Mouse (Mus musculus) frontal cortex, adult (tissue): ENCODE results near the gene Dcdc2c.
A peak's percentile ranks its signal among the peaks of the same experiment; 100 is the strongest.

Experiments used
- ATAC-seq: cut with Nextera tagmentation; 2 replicates; pipeline ENCODE4 v1.9.2; 2017; ENCODE audit warnings: mild to moderate bottlenecking, moderate library complexity, mixed read lengths; ENCODE audit not compliant: low TSS enrichment

Gene Dcdc2c

GRCm38 (mm10) chr12:28552299-28552698 is at the start of gene Dcdc2c:
TSS of gene Dcdc2c (minus strand) at chr12:28552399.
- no peak for ATAC-seq

DNA sequence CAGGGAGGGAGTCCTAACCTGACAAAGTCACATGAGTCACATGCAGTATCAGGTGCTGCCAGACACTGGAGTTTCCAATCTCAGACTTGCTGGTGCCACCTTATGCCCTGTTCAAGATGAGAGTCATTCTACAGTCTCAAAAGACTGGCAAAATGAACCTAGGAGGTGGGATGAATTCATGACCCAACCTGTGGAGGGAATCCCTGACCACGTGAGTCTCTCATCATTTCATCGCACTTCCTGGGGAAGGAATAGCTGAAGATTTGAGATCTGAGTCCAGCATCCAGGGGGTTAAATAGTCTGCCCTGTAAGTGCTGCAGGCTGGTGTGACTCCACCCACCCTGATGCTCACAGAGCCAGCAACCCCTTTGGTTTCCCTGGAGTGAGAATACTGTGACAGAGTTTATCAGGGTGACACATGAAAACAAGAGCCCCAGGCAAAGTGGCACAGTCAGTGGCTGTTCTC is 46.4 kb upstream of the Dcdc2c start:
- no peak for ATAC-seq

GRCm38 (mm10) chr12:28598110-28598509 is 45.9 kb upstream of the Dcdc2c start:
- ATAC-seq: no peak

DNA sequence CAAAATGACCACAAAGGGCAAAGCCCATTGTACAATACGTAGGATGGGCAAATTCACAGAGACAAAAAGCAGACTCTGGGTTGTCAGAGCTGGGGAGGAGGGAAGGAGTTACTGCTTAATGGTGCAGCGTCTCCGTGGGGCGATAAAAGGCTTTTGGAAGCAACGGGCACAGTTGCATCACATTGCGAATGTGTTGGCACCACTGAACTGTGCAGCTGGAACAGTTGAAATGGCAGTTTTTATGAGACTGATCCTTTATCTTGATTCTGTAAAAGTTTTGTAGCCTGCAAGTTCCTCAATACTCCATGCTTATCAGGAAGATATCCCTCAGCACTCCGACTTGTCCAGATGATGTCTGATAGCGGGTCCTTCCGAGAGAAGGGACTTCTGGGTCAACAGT is 45.5 kb upstream of the Dcdc2c start:
- no peak for ATAC-seq

DNA sequence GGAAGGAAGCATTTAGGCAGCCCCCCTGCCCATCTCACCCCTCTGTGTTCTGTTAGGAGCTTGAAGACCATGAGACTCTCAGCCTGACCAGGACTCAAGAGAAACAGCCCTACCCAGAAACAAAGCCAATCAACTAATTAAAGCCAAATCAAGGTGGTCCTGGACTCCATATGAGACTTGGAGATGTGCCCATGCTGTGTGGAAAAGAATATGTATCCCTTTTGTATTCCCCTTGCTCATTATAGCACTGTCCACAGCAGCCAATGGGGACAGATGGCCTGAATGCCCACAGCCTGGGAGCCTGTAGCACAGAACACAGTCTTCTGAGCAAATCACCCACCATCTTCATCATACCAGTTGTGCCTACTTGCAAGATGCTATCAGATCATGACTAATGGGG is 44.7 kb upstream of the Dcdc2c start:
- no peak for ATAC-seq

DNA sequence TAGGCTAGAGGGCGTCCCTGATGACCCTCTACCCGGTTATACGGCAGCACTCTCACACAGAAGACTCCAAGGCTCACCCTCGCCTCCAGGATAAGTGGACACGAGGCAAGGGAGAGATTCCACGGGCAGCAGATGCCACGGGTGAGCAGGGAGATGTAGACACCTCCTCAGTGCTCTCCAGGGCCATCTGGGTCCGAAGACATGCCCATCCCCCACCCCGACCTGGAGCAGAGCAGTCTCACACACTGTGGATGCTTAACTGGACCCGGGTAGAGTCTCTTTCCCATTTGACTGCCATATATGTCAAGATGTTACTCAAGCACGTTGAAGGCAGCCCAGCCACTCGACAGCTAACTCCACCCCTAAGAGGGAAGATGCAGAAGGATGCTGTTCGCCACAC is 38.2 kb upstream of the Dcdc2c start:
- no peak for ATAC-seq

- ATAC-seq: peak; percentile 78
Observed at GRCm38 (mm10) chr12:28589090-28589868, 37.1 kb upstream of the Dcdc2c start.

- peak; percentile 87 for ATAC-seq
Observed at GRCm38 (mm10) chr12:28587949-28588348, 35.8 kb upstream of the Dcdc2c start.

DNA sequence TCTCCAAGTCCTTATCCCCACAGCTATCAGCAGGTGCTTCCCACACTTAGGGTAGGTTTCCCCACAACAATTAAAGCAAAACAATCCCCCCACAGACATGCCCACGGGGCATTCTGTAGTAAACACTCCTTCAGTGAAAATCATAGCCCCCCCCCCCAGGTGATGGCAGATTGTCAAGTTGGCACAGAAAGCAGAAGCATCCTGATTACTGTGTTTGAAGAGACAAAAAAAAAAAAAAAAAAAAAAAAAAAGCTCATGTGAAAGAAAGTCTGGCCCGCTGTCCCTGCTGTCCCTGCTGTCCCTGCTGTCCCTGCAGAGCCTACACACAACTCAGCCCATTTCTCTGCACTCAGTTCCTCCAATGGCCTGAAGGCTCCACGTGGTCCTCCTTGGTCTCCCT is 31.8 kb upstream of the Dcdc2c start:
- ATAC-seq: no peak

GRCm38 (mm10) chr12:28582423-28582822 is 30.2 kb upstream of the Dcdc2c start, which contains the start of gene Allc:
TSS of gene Allc (minus strand) at chr12:28582523.
- no peak for ATAC-seq

GRCm38 (mm10) chr12:28579132-28579531 is 26.9 kb upstream of the Dcdc2c start:
- ATAC-seq: no peak

DNA sequence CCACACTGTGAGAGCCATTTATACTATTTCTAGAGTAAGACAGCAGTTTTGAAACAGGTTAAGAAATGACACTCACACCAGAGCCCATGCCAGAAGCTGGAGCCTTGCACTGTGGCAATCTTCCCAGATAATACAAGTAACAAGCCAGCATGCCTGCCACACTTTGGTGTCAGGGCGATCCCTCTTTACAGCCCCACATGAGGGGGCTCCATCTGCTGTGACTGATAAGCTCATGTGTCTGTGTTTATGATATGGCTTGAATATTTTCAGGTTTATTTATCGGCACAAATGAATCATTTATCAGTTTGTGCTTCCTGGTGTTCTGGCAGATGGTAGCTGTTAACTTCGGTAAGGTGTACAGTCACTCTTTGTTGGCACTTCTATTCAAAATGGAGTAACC is 25.9 kb upstream of the Dcdc2c start:
- peak; percentile 34; the same call in 1 of the 2 replicates for ATAC-seq

- ATAC-seq: peak; percentile 62; the same call in 1 of the 2 replicates
Observed at GRCm38 (mm10) chr12:28575366-28576070, 23.3 kb upstream of the Dcdc2c start.

- no peak for ATAC-seq
Observed at GRCm38 (mm10) chr12:28572241-28572640, 20.0 kb upstream of the Dcdc2c start.

DNA sequence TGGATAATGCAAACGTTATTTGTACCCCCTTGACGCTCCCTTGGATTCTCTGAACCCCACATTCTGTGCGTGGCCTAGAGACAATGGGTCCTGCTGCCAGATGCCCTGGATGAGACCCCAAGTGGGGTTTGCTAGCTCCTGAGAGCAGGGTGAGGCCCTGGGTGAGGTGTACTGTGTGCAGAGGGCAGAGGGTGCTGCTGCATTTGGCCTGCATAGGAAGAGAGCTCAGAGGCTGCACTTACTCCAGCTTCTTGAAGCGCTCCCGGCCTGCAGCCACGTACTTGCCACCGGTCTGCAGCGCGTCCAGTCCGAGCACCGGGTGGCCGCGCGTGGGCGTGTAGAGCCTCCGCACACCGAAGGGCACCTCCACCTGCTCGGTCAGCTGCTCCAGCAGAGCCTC is 424 bp downstream of the Dcdc2c start:
- ATAC-seq: no peak

DNA sequence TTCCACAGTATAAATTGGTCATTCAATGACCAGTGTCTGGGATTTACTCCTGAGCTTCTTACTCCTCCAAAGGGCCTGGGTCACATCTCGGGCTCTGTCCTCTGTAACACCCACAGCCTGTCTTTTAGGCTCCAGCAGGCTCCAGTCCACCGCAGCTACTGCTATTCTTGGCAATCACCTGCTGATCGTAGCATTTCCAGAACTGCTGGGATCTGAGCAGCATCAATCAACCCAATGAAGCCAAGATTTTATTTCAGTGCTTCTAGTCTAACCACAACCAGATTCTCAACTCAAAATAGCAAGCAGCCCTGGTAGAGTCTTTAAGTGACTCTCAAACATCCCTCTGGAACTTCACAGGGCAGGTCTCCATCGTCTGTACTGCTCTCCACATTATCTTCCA is 3.3 kb downstream of the Dcdc2c start:
- no peak for ATAC-seq

GRCm38 (mm10) chr12:28514264-28514775 is 37.9 kb downstream of the Dcdc2c start:
- ATAC-seq: no peak

DNA sequence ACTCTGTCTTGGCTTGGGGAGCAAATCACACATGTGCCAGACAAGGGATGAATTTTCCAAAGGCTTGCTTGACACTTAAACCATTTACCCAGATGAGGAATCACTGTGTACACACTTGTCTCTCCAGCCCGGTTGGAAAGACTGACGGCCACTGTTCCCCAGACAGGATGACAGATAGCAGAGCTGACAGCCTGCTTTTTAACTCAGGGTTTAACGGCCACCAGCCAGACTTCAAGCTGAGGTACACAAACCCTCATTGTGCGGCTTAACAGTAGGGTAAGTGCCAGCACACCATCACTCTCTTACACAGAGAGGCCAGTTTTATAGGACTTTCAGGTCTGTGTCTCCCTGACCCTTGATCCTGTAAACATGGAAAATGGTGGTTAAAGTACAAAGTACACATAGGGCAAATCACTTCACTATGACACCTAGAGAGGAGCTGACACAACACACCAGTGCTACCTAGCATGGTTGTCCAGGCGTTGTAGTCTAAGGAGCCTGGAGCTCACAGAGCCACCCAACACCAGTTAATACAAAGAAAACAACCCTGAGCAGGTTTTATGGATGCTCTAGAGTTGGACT is 42.4 kb downstream of the Dcdc2c start:
- no peak for ATAC-seq

DNA sequence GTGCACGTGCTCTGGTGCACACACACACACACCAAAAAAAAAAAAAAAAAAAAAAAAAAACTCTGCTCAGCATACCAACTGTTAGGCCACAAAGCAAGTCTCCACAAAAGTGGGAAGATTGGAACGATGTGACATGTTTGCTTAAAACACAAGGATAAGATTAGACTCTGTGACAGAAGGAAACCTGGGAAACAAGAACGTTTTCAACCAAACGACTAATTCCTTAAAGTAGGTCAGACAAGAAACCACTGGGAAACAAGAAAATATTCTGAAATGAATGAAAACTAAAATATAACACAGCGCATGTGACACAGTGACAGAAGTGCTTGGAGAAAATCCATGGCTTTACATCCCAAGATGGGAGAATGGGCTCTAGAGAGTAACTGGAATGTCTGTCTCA is 57.9 kb downstream of the Dcdc2c start:
- ATAC-seq: peak; percentile 92

GRCm38 (mm10) chr12:28482483-28483160 is 69.6 kb downstream of the Dcdc2c start:
- ATAC-seq: no peak

DNA sequence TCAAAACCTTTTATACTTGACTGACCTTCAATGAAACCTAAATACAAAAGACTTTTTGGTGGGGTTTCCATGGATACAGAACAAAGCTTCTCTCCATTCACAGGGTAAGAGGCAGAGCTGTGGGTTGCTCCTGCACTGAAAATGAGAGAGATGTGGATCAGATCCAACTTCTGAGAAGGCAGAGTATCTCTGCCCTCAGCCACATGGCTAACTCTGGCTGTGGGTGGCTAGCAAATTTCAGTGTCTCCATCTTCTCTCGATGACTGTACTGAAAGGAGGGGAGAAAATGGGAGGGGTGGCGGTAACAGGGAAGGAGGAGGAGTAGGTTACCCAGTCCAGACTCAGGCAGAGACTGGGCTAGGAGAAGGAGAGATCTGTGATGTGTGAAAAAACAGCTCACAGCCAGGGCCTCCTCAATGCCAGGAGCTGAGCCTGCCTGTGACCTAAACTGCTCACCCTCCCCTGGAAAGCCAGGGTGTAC is 91.2 kb downstream of the Dcdc2c start:
- peak; percentile 95 for ATAC-seq

DNA sequence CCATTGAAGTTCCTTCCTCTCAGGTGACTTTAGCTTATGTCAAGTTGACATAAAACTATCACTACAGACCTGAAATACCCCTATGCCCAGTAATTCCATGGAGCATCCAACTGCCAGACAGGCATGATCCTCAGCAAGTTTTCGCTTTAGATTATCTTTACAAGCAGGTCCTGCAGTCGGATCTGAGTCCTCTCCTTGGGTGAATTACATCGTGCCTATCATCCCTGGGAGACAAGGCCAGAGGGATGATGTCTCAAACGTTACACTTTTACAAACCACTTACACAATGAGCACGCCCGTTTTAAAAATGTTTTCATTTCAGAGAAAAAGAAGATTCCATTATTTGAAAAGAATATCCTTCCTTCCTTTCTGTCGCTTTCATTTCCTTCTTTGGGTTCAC is 91.7 kb downstream of the Dcdc2c start:
- peak; percentile 26 for ATAC-seq
